Mouse (Mus musculus): ENCODE measurements around the gene Fan1. TPM values are rescaled to one million over a fixed set of nuclear protein-coding genes. Genes with fewer than 3 reads are reported as not detected.

Gene Fan1
- total RNA-seq, 2 experiments from 2014 or later, result 9.1 to 12.8 TPM

DNA sequence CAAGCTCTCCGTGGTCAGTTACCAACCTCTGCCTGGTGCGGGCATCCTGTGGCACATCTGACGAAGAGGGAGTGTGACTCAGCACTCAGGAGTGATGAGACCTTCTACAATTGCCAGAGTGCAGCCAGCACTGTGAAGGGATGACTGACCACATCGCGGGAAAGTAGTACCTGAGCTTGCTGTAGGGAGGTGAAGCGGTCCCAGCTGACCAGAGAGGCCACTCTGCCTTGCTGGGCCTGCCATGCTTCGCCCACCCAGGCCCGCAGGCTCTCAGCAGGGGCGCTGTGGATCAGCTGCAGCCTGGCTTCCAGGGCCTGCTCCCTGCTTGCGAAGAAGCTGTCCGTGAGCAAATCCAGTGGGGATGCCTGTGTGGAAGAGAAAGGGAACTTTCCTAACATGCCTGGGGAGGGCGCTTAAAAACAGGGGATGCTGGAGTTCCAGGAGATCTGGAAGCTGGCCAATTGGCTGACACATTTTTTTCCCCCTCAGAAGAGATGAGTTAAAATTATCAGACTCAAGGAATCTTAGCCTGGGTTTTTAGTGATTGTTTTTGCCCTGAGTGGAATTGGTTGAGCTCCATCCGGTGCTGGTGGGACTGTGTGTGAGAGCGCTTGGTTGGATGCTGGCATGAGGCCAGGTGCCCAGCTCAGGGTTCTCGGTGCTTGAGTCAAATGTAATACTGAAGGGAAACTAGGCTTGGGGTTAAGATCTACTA, 24.6 kb downstream of the Fan1 start:
- DNase-seq (ENCODE audit: low spot score in 2 of 2), result peak; percentile 44 to 59
- intact Hi-C loops (cut with DNase I), result no loop called here

DNA sequence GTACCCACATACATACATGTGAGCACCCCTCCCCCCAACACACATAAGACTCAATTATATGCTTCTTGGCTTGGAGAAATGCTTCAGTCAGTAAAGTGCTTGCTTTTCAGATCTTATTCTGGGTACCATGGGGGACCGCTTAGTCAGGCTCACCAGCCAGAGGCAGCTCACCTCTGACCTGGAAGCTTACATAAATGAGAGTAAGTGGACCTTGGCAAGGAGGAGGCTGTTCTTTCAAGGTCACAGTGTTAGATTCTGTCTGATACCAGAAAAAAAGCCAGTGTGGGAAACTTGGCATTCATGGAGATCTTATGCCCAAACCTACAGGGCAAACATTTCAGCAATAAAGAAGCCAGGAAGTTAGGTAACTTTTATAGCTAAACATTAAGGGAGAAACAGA, 26.1 kb downstream of the Fan1 start:
- DNase-seq (ENCODE audit: low spot score in 2 of 2), result no peak
- intact Hi-C loops (cut with DNase I), result no loop called here

DNA sequence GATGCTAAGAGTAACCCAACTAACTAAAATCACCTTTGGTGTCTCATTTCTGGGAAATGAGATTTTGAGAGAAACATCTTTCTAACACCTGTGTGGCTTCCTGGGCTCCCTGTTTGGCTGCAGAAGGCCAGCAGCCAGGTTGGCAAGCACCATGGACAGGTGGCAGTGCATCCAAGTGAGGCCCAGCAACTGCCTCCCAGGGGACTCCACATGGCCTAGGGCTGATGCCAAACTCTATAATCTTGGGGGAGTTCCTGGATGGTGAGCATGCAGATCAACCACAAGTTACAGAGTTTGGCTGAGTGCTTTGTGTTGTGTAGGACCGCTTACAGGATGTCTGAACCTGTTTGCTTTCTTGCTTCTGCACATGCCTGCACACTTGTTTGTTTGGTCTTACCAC, 41.2 kb downstream of the Fan1 start:
- intact Hi-C loops (cut with DNase I), result no loop called here
- no peak for DNase-seq (ENCODE audit: low spot score in 2 of 2)

DNA sequence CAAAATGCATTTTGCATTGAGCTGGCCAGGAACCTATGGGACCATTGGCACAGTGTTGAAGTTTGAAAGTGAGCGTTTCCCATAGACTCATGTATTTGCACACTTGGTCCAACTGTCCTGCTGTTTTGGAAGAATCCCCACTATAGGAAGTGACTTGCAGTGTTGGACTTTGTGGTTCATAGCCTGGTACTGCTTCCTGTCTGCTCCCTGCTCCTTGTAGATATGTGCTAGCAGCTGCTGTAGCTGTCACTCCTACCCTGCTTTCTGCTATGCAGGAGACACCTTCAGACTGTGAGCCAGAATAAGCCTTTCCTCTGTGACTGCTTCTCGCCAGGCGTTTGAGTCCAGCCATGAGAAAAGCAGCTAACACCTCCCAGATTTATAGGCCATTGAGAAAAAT, 42.6 kb downstream of the Fan1 start:
- intact Hi-C loops (cut with DNase I), result no loop called here
- DNase-seq (ENCODE audit: low spot score in 2 of 2), result no peak

DNA sequence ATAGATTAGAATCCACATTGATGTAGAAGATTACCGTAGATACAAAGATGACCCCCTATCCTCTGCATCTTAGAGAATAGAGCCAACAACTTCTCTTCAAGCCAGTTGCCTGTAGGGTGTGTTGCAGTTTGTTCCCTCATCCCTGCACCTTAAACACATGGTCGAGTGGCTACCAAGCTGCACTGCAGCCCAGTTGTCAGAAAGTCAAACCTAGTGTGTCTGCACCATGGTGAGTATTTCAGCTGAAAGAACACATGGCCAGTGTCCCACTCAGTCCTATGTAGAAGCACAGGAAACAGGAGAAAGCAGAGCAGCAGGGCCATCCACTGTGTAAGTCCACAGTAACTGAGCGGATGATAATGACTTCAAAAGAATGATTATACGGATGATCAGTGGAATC, 46.4 kb downstream of the Fan1 start:
- intact Hi-C loops (cut with DNase I), result loop anchor here (1.0 to 5.0 kb wide), 2 partner anchors 162 to 575 kb away; no protein-coding TSS in a partner anchor
- DNase-seq (ENCODE audit: low spot score in 2 of 2), result no peak

DNA sequence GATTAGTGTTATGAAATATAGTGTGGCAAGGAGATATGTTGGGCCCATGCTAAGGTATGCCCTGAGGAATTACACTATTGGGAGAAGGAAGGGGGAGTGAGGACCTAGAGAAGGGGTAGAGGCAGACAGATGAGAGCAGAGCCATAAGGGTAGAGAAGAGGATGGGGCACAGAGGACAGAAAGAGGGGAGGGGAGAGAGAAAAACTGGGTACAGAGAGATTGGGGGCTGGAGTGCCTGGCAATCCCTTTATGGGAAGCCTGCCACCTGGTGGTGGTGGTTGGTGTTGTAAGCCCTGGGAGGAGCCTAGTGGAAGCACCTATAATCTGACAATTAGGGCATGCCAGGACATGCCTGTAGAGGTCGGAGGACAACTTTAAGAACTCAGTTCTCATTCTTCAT, 47.0 kb downstream of the Fan1 start:
- DNase-seq (ENCODE audit: low spot score in 2 of 2), result peak; percentile 67 to 76
- intact Hi-C loops (cut with DNase I), result loop anchor here (1.0 to 5.0 kb wide), 2 partner anchors 162 to 575 kb away; no protein-coding TSS in a partner anchor

DNA sequence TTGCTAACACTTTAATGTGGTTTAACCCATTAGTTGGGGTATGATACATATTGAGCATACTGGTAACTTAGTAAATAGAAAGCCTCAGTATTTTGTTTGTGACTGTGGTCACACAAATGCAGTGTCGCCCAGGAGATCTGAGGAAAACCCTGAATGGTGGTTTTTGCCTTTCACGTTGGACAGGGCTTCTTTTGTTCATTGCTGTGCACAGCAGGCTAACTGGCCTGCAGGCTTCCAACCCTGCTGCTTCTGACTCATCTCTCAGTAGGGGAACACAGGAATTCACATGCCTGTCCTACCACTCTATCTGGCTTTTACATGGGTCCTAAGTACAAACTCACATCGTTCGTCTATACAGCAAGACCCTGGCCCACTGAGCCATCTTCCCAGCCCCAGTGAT, 52.2 kb downstream of the Fan1 start:
- DNase-seq (ENCODE audit: low spot score in 2 of 2), result no peak
- intact Hi-C loops (cut with DNase I), result no loop called here

DNA sequence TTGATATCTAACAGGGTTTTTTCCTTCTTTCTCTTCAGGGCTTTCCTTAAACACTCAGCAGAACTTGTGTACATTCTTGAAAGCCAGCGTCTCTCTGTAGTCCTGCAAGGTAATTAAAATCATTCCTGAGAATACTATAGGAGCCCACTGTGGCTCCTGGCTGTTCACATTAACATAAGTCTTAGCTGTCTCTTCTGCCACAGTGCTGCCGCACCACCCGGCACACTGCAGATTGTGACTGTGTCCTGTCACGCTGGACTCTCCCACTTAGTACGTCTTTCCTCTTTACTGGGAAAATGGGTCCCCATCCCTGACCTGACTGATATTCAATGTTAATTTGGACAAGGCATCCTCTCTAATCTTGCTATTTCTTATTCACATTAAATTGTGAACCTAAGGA, 52.8 kb downstream of the Fan1 start:
- DNase-seq (ENCODE audit: low spot score in 2 of 2), result no peak
- intact Hi-C loops (cut with DNase I), result no loop called here

DNA sequence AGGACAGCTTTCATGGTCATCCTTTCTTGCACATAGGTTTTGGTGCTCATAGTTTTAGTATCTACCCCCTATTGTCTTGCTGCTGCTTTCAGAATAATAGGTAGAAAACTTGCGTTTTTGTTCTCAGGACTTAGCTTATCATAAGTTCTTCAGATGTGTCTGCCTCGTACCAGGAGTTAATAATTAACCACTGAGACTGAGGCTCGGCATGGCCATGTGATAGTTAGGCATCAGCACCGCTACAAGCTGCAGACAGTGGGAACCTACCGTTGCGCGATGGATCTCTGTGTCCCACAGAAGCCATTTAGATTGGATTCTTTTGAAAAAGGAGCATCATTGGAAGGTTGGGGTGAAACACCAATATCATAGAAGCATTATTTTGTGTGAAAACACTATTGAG, 61.1 kb downstream of the Fan1 start:
- intact Hi-C loops (cut with DNase I), result no loop called here
- DNase-seq (ENCODE audit: low spot score in 2 of 2), result no peak

DNA sequence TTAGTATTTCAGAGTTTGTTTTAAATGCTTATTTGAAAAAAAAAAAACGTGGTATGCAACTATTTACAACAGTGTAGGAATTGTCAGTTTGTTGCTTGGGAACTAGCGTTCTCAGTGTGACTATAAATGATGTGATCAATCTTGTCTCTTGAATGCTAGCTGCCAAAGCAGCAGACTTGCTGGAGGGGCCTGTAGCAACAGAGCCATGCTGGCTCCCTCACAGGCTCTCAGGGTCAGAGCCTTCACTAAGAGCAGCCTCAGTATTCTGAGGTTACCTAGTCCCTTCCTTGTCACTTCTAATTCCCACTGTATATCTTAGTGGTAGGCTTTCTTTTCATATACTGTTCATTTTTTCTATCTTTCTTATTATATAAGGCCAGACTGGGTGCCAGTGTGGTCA, 63.1 kb downstream of the Fan1 start:
- intact Hi-C loops (cut with DNase I), result no loop called here
- no peak for DNase-seq (ENCODE audit: low spot score in 2 of 2)

DNA sequence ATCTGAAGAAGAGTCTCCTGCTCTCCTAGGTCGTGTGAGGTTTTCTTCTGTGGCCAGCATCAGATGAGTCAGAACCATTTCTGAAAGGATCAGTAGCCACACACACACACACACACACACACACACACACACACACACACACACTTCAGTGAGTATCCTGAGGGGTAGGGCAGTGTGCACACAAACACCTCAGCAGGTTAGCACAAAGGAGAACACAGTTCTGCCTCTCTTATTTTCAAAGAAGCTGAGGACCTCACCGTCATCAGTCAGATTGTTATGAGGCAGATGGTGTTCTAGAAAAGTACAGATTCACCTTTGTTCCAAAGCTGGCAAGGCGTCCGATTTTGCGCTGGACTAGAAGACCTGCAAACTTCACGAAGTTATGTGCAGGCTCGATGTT, 63.7 kb downstream of the Fan1 start:
- intact Hi-C loops (cut with DNase I), result no loop called here
- no peak for DNase-seq (ENCODE audit: low spot score in 2 of 2)

Other genes starting within 250 kb of the Fan1 start
- gene Trpm1, start 220.3 kb downstream of the Fan1 start, total RNA-seq (2021), result 1 to 10 TPM in 1 of 2 experiments, not detected in 1; 1.6 TPM
- 10 to 100 TPM; 16.1 to 17.5 TPM for gene Mtmr10, start 86.4 kb downstream of the Fan1 start, total RNA-seq (2021)
- gene Mphosph10, start 18.2 kb upstream of the Fan1 start, total RNA-seq (2021), result 10 to 100 TPM; 16.1 to 19.6 TPM
- 10 to 100 TPM; 46.8 to 48.9 TPM for gene Mcee, start 18.5 kb upstream of the Fan1 start, total RNA-seq (2021)
- gene Apba2, start 127.6 kb upstream of the Fan1 start, total RNA-seq (2021), result 100 to 1,000 TPM; 245 to 264 TPM

Data from left cerebral cortex, postnatal 36 days (tissue).